Mouse (Mus musculus): ENCODE data around the gene Ccl1. TPM values are rescaled to one million over a fixed set of nuclear protein-coding genes. Genes with fewer than 3 reads are reported as not detected.

Gene Ccl1
- total and polyA plus RNA-seq, 3 experiments, result 95.3 to 153 (median 133) TPM

DNA sequence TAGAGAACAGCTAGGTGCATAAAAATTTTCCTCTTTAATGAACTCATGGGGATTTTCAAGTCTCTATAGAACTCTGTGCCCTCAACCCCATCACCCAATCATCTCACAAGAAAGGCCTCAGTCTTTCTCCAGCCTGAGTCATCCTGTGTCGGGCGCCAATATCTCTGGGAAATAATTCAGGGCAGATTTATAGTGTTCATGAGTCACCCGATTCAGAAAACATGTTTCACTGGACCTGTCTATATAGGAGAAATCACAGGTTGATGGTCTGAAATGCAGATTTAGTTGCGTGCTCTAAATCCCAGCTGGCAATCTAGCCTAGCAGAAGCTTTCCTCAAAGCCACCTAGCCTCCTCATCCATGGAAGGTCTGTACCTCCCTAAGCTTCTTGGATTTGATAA, 136.0 kb downstream of the Ccl1 start:
- no peaks in the 10 kb centered on the region for H3K36me3 ChIP-seq (replicated peaks in 1 of 2; ENCODE audit: control insufficient read depth in 1 of 2, insufficient read depth in 1 of 2, low read length in 1 of 2)
- H3K9ac ChIP-seq (ENCODE audit: insufficient read depth, low read depth), result no peak overlapping the region
- H3K27ac ChIP-seq (ENCODE audit: insufficient read depth, low read depth), result no peak overlapping the region
- dilution Hi-C loops (cut with MboI; ENCODE audit: extremely low pct_ligation_motif_present, extremely low pct_unique_long_range_greater_than_20kb, low sequenced_read_pairs) (no loop called here), in situ Hi-C loops (cut with MboI; ENCODE audit: low pct_ligation_motif_present, low pct_unique_long_range_greater_than_20kb, low sequenced_read_pairs) (no loop called here)
- no peak overlapping the region for H3K4me2 ChIP-seq (ENCODE audit: insufficient read depth, low read depth, poor library complexity, severe bottlenecking)
- peaks cover 25% of the 10 kb centered on the region for H3K27me3 ChIP-seq (replicated peaks)
- H3K4me3 ChIP-seq (replicated peaks in 1 of 3; ENCODE audit: low read depth in 2 of 3, low read length in 2 of 3, poor library complexity in 1 of 3), result no peak overlapping the region
- DNase-seq (ENCODE audit: extremely low read depth), result no peak
- no peaks in the 10 kb centered on the region for H3K79me2 ChIP-seq (replicated peaks; ENCODE audit: control insufficient read depth, extremely low read depth, insufficient read depth, poor library complexity, severe bottlenecking)
- H3K9me3 ChIP-seq (replicated peaks; ENCODE audit: low read length), result peaks cover 4% of the 10 kb centered on the region
- peaks cover 2 to 9% of the 10 kb centered on the region in 2 experiments; a peak in 2 of 4 replicates for H3K4me1 ChIP-seq (ENCODE audit: control insufficient read depth in 1 of 2, insufficient read depth in 2 of 2)
- no peak for TF ChIP-seq ZMIZ1 (IDR thresholded peaks at IDR 0.05; ENCODE audit: low read depth, low read length)
- TF ChIP-seq E2F4 (IDR thresholded peaks at IDR 0.05; ENCODE audit: insufficient replicate concordance, low read depth, low read length), result no peak
- no peak for TF ChIP-seq MXI1 (IDR thresholded peaks at IDR 0.05; ENCODE audit: low read depth, low read length)
- no peak for TF ChIP-seq UBTF (IDR thresholded peaks at IDR 0.05; ENCODE audit: low read depth, low read length)
- no peak for TF ChIP-seq ETS1 (conservative IDR thresholded peaks at IDR 0.05; ENCODE audit: low read depth, low read length)
- no peak for TF ChIP-seq TCF12 (IDR thresholded peaks at IDR 0.05; ENCODE audit: low read depth, low read length)
- TF ChIP-seq RAD21 (IDR thresholded peaks at IDR 0.05; ENCODE audit: low read depth, low read length), result no peak
- TF ChIP-seq SMC3 (IDR thresholded peaks at IDR 0.05; ENCODE audit: low read depth, low read length), result no peak
- TF ChIP-seq EP300 (IDR thresholded peaks at IDR 0.05; ENCODE audit: low read length), result no peak
- TF ChIP-seq NRF1 (IDR thresholded peaks at IDR 0.05; ENCODE audit: low read depth, low read length), result no peak
- TF ChIP-seq ZKSCAN1 (IDR thresholded peaks at IDR 0.05; ENCODE audit: borderline replicate concordance, low read depth, low read length), result no peak
- TF ChIP-seq MEF2A (IDR thresholded peaks at IDR 0.05; ENCODE audit: borderline replicate concordance, low read depth, low read length), result no peak
- TF ChIP-seq MAX (IDR thresholded peaks at IDR 0.05; ENCODE audit: low read length), result no peak
- no peak for TF ChIP-seq POLR2AphosphoS2 (IDR thresholded peaks at IDR 0.05; ENCODE audit: low read depth, low read length)

DNA sequence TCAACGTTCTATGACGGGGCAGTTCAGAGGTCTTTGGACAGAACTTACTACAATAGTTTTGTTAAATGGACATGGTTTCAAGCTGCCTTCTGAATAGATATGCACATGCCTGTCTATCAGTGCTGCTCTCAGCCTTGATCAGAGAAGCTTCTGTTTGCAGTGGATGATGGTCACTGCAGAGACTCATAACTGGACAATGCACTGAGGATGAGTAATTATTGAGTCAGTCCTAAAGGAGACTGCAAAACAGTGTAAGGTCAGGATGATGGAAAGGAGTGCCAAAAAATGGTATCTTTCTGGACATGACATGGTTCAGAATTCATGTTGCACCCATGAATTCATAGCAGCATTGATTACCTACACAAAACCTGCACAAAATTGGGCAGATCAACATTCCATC, 137.2 kb downstream of the Ccl1 start:
- H3K4me3 ChIP-seq (replicated peaks in 1 of 3; ENCODE audit: low read depth in 2 of 3, low read length in 2 of 3, poor library complexity in 1 of 3), result no peak overlapping the region
- peaks cover 2 to 3% of the 10 kb centered on the region in 2 experiments; a peak in 1 of 4 replicates for H3K4me1 ChIP-seq (ENCODE audit: control insufficient read depth in 1 of 2, insufficient read depth in 2 of 2)
- TF ChIP-seq USF1 (IDR thresholded peaks at IDR 0.05; ENCODE audit: low read depth, low read length) (no peak), GABPA (IDR thresholded peaks at IDR 0.05; ENCODE audit: insufficient replicate concordance, low read depth, low read length) (no peak)
- dilution Hi-C loops (cut with MboI; ENCODE audit: extremely low pct_ligation_motif_present, extremely low pct_unique_long_range_greater_than_20kb, low sequenced_read_pairs), result no loop called here
- H3K27ac ChIP-seq (ENCODE audit: insufficient read depth, low read depth), result no peak overlapping the region
- no peaks in the 10 kb centered on the region for H3K79me2 ChIP-seq (replicated peaks; ENCODE audit: control insufficient read depth, extremely low read depth, insufficient read depth, poor library complexity, severe bottlenecking)
- in situ Hi-C loops (cut with MboI; ENCODE audit: low pct_ligation_motif_present, low pct_unique_long_range_greater_than_20kb, low sequenced_read_pairs), result no loop called here
- H3K9me3 ChIP-seq (replicated peaks; ENCODE audit: low read length), result peaks cover 4% of the 10 kb centered on the region
- H3K27me3 ChIP-seq (replicated peaks), result peaks cover 34% of the 10 kb centered on the region
- DNase-seq (ENCODE audit: extremely low read depth), result no peak
- H3K9ac ChIP-seq (ENCODE audit: insufficient read depth, low read depth), result no peak overlapping the region
- no peak overlapping the region for H3K4me2 ChIP-seq (ENCODE audit: insufficient read depth, low read depth, poor library complexity, severe bottlenecking)
- H3K36me3 ChIP-seq (replicated peaks in 1 of 2; ENCODE audit: control insufficient read depth in 1 of 2, insufficient read depth in 1 of 2, low read length in 1 of 2), result no peaks in the 10 kb centered on the region

All from CH12.LX (cell line).